Mouse (Mus musculus) midbrain, embryonic 14.5 days (tissue): ENCODE measurements around the gene Crp. TPM values are rescaled to one million over a fixed set of nuclear protein-coding genes. Genes with fewer than 3 reads are reported as not detected.

Source experiments
- ATAC-seq: fragments of 200-750 bp; cut with Nextera tagmentation; 2 replicates; pipeline ENCODE4 v1.8.0; 2017; ENCODE audit warnings: moderate number of reproducible peaks, moderate library complexity; ENCODE audit not compliant: low FRiP score, low TSS enrichment
- DNase-seq: peaks from one replicate; pipeline ENCODE4 v3.0.0-alpha.2; 2015
- H3K27ac ChIP-seq: fragments of 300-500 bp; sonication (generic); replicated peaks from 2 replicates; pipeline ENCODE4 v1.5.1; 2014; ENCODE audit warnings: mild to moderate bottlenecking, low read depth, low read length, moderate library complexity
- H3K27me3 ChIP-seq: fragments of 300-500 bp; sonication (generic); 2 replicates; pipeline ENCODE4 v1.6.1; 2014; ENCODE audit warnings: low read length, control low read depth, mixed read lengths; ENCODE audit not compliant: control insufficient read depth, insufficient read depth
- H3K36me3 ChIP-seq: fragments of 300-500 bp; sonication (generic); 2 replicates; pipeline ENCODE4 v1.6.1; 2014; ENCODE audit warnings: low read length, control low read depth; ENCODE audit not compliant: control insufficient read depth, insufficient read depth
- H3K4me1 ChIP-seq: fragments of 300-500 bp; sonication (generic); 2 replicates; pipeline ENCODE4 v1.6.1; 2014; ENCODE audit warnings: mild to moderate bottlenecking, antibody characterized with exemption, low read length, control low read depth; ENCODE audit not compliant: control insufficient read depth, insufficient read depth
- H3K4me2 ChIP-seq: fragments of 300-500 bp; sonication (generic); 2 replicates; pipeline ENCODE4 v1.6.1; 2014; ENCODE audit warnings: mild to moderate bottlenecking, low read length, moderate library complexity
- H3K4me3 ChIP-seq: fragments of 300-500 bp; sonication (generic); replicated peaks from 2 replicates; pipeline ENCODE4 v1.5.1; 2014; ENCODE audit warnings: low read depth, low read length
- H3K9ac ChIP-seq: fragments of 300-500 bp; sonication (generic); replicated peaks from 2 replicates; pipeline ENCODE4 v1.6.1; 2014; ENCODE audit warnings: mild to moderate bottlenecking, low read length, moderate library complexity
- H3K9me3 ChIP-seq: fragments of 300-500 bp; sonication (generic); 2 replicates; pipeline ENCODE4 v1.6.1; 2016; ENCODE audit warnings: low read length, control low read depth, mixed read lengths; ENCODE audit not compliant: control insufficient read depth
- WGBS: fragments of 180-500 bp; shearing (Covaris S2); extraction: QIAGEN DNeasy Blood & Tissue Kit; methylation state at CpG from one replicate; pipeline ENCODE4 v1.1.7; 2014; 5-methylcytosine and 5-hydroxymethylcytosine counted together
- polyA plus RNA-seq: library from polyadenylated mRNA; unstranded; fragments of >200 nt; fragmentation: Nextera tagmentation; extraction: Ambion mirVana; gene quantifications from 2 replicates; pipeline ENCODE4 v1.2.1, GENCODE M21; 2014

Gene Crp
- polyA plus RNA-seq, 1 experiment from 2014 or later = not detected

GRCm38 (mm10) chr1:172665457-172665856 is 32.4 kb upstream of the Crp start:
- ATAC-seq (no peak), DNase-seq (peak; percentile 17)

GRCm38 (mm10) chr1:172667597-172667996 is 30.3 kb upstream of the Crp start:
- ATAC-seq = no peak; the same call in 1 of the 2 replicates
- no peak overlapping the region for H3K4me3 ChIP-seq
- no peaks in the 10 kb centered on the region for H3K36me3 ChIP-seq
- no peaks in the 10 kb centered on the region for H3K27me3 ChIP-seq
- no peaks in the 10 kb centered on the region for H3K9me3 ChIP-seq
- WGBS = 11% methylated on average over 6 of the region's 6 CpGs
- peaks cover 7% of the 10 kb centered on the region for H3K4me1 ChIP-seq
- H3K4me2 ChIP-seq = 0 out of 2 replicates have a peak overlapping the region, but pooled peaks have one; percentile 25
- H3K9ac ChIP-seq = no peak overlapping the region
- peak; percentile 69 for DNase-seq
- no peak overlapping the region for H3K27ac ChIP-seq

More at GRCm38 (mm10) chr1:172665457-172665856, 32.4 kb upstream of the Crp start:
- Histone ChIP-seq H3K4me1 (peaks cover 7% of the 10 kb centered on the region), H3K36me3 (no peaks in the 10 kb centered on the region), H3K27me3 (no peaks in the 10 kb centered on the region), H3K27ac (no peak overlapping the region), H3K9ac (no peak overlapping the region), H3K4me3 (no peak overlapping the region), H3K9me3 (no peaks in the 10 kb centered on the region), H3K4me2 (no peak overlapping the region)
- WGBS = 59% methylated on average over 2 of the region's 2 CpGs

GRCm38 (mm10) chr1:172670716-172671115 is 27.1 kb upstream of the Crp start:
- WGBS = 93% methylated on average over 1 of the region's 1 CpGs

GRCm38 (mm10) chr1:172680742-172681141 is 17.1 kb upstream of the Crp start:
- ATAC-seq = no peak
- no peaks in the 10 kb centered on the region for H3K27me3 ChIP-seq
- 89% methylated on average over 4 of the region's 4 CpGs for WGBS
- H3K9ac ChIP-seq = no peak overlapping the region
- H3K4me2 ChIP-seq = no peak overlapping the region
- H3K9me3 ChIP-seq = peaks cover 3% of the 10 kb centered on the region; the same call in 1 of the 2 replicates
- H3K27ac ChIP-seq = no peak overlapping the region
- no peaks in the 10 kb centered on the region for H3K4me1 ChIP-seq
- no peak overlapping the region for H3K4me3 ChIP-seq
- no peaks in the 10 kb centered on the region for H3K36me3 ChIP-seq
- DNase-seq = no peak

More at GRCm38 (mm10) chr1:172670716-172671115, 27.1 kb upstream of the Crp start:
- ATAC-seq (no peak), DNase-seq (no peak)
- Histone ChIP-seq H3K36me3 (no peaks in the 10 kb centered on the region), H3K27ac (no peak overlapping the region), H3K27me3 (no peaks in the 10 kb centered on the region), H3K4me3 (no peak overlapping the region), H3K9ac (no peak overlapping the region), H3K4me1 (peaks cover 7% of the 10 kb centered on the region), H3K9me3 (no peaks in the 10 kb centered on the region), H3K4me2 (no peak overlapping the region)

GRCm38 (mm10) chr1:172683551-172683950 is 14.3 kb upstream of the Crp start:
- Histone ChIP-seq H3K27ac (no peak overlapping the region), H3K36me3 (no peaks in the 10 kb centered on the region), H3K9ac (no peak overlapping the region), H3K4me2 (no peak overlapping the region), H3K4me3 (no peak overlapping the region), H3K9me3 (peaks cover 3% of the 10 kb centered on the region; the same call in 1 of the 2 replicates), H3K27me3 (no peaks in the 10 kb centered on the region), H3K4me1 (no peaks in the 10 kb centered on the region)
- DNase-seq (peak; percentile 6), ATAC-seq (no peak)
- 66% methylated on average over 5 of the region's 5 CpGs for WGBS

DNA sequence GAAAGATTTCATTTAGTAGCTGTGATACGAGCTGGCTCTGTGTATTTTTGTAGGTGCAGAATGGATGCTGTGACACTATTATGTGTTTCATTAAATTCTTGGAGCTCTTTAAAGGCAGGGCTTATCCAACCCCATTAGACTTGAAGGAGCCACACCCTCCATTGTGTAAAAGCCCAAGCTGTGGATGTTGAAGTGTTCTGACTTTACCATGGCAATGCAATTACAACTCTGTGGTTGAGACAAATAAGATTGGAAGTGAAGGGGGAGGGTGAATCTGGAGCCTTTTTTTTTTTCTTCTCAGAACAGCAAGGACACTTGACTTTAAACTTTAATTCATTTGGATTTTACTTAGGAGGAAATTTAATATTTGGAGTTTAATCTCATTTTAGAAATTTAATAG is 13.9 kb upstream of the Crp start:
- Histone ChIP-seq H3K9ac (no peak overlapping the region), H3K4me1 (no peaks in the 10 kb centered on the region), H3K4me3 (no peak overlapping the region), H3K9me3 (peaks cover 3% of the 10 kb centered on the region; the same call in 1 of the 2 replicates), H3K27ac (no peak overlapping the region), H3K27me3 (no peaks in the 10 kb centered on the region), H3K36me3 (no peaks in the 10 kb centered on the region), H3K4me2 (no peak overlapping the region)
- 52% methylated on average over 1 of the region's 1 CpGs for WGBS
- DNase-seq (no peak), ATAC-seq (no peak)

DNA sequence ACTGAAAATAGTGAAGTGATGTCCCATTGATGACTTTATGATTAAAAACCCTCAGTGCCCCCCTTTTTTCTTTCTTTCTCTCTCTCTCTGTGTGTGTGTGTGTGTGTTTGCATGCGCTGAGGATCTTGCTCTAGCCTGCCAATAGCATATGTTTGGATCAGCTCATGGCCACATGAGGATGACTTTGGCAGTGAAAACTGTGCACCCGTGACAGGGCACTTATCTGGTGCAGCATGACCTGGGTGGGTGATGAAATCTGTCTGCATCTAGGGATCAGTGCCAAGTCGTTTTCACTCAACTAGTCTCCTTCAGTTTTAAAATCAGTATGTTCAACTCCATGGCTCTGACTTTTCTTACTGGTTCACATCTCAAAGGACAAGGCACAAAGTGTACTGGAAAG is 12.7 kb upstream of the Crp start:
- H3K4me2 ChIP-seq = no peak overlapping the region
- H3K36me3 ChIP-seq = no peaks in the 10 kb centered on the region
- peaks cover 3% of the 10 kb centered on the region; the same call in 1 of the 2 replicates for H3K9me3 ChIP-seq
- no peaks in the 10 kb centered on the region for H3K27me3 ChIP-seq
- ATAC-seq (no peak), DNase-seq (no peak)
- no peak overlapping the region for H3K4me3 ChIP-seq
- H3K9ac ChIP-seq = no peak overlapping the region
- no peaks in the 10 kb centered on the region for H3K4me1 ChIP-seq
- no peak overlapping the region for H3K27ac ChIP-seq
- WGBS = 80% methylated on average over 3 of the region's 3 CpGs

- no peak overlapping the region for H3K4me2 ChIP-seq
- no peaks in the 10 kb centered on the region for H3K9me3 ChIP-seq
- no peak for ATAC-seq
- no peak for DNase-seq
- no peak overlapping the region for H3K27ac ChIP-seq
- H3K36me3 ChIP-seq = no peaks in the 10 kb centered on the region
- H3K4me3 ChIP-seq = no peak overlapping the region
- H3K27me3 ChIP-seq = no peaks in the 10 kb centered on the region
- no peaks in the 10 kb centered on the region for H3K4me1 ChIP-seq
- H3K9ac ChIP-seq = no peak overlapping the region
These were observed 433 bp upstream of the Crp start for GRCm38 (mm10) chr1:172697422-172697821.

DNA sequence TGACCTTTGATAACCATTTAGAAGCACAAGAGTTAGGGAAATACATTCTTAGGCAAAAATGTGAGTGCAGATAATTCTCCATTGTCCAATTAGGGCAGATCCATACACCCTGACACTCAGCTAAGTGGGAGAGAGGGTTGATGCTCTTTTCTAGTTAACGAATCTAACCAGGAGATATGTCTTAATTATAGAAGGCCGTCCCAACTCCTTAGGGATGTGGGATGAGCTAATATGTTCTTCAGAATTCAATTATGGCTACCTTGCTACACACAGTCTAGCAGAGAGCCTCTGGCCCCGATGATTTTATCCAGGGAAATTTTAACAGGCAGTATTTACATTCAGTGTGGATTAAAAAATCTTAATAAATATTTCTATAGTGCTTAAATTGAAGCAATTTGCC is 3.0 kb downstream of the Crp start:
- Histone ChIP-seq H3K27ac (no peak overlapping the region), H3K4me2 (no peak overlapping the region), H3K36me3 (no peaks in the 10 kb centered on the region), H3K9me3 (no peaks in the 10 kb centered on the region), H3K9ac (no peak overlapping the region), H3K4me1 (no peaks in the 10 kb centered on the region), H3K27me3 (no peaks in the 10 kb centered on the region), H3K4me3 (no peak overlapping the region)
- DNase-seq (peak; percentile 11), ATAC-seq (no peak; the same call in 1 of the 2 replicates)
- 73% methylated on average over 3 of the region's 3 CpGs for WGBS
